Mouse (Mus musculus): Measurements from ENCODE around the gene Apoc4. TPM values are rescaled to one million over a fixed set of nuclear protein-coding genes. Genes with fewer than 3 reads are reported as not detected.
A peak's percentile ranks its signal among the peaks of the same experiment; 100 is the strongest.

The Apoc4 gene
- total and polyA plus RNA-seq, 2 experiments, result 2,845 to 3,664 TPM

DNA sequence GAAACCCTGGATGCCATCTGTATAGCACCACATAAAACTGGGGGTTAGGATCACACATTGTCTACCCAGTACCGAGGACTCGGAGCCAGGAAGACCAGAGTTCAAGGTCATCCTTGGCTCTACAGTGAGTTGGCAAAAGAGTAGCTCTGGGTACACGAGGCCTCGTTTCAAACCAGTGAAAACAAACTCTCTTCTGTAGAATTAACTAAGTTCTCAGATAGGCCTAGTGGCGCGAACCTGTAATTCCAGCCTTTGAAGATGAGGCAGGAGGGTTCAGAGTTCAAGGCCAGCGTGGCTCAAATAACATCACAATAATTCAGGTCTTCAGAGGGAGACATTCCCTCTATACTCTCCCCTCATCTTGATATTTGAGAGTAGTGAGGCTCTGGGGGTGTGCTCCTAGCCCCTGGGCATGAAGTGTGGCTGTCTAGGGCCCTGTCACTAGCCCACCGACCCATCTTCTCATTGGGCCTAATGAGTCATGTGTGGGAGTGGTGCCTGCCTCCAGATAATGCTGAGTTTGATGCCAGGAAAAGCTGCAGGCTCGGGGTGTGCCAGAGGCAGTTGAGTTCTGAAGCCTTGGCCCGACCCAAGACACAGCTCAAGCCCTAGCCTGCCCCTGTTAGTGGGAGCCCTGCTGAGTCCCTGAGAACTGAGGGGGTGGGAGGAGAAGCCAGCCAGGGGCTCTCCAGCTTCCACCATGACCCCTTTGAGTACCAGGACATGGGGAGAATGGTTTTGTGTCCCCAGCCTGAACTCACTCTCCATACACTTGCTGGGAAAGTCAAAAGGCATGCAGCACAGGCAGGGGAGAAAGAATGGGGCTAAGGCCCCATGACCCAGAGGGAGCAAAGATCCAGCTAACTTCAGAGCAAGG is 13.3 kb upstream of the Apoc4 start:
- peaks cover 16% of the 10 kb centered on the region for H3K79me2 ChIP-seq (ENCODE audit: control insufficient read depth, insufficient read depth, low read length)
- peak; percentile 41; the same call in 1 of the 2 replicates for TF ChIP-seq POLR2A (IDR thresholded peaks at IDR 0.05; ENCODE audit: extremely low read depth, insufficient read depth, low read length)
- no peak for TF ChIP-seq CTCF (IDR thresholded peaks at IDR 0.05; ENCODE audit: low read depth, low read length)
- H3K4me3 ChIP-seq (ENCODE audit: insufficient read depth, low read depth, low read length), result no peak overlapping the region
- WGBS, result 11% methylated on average over 10 of the region's 10 CpGs
- peak overlapping the region; percentile 80 for H3K27ac ChIP-seq (replicated peaks; ENCODE audit: insufficient read depth, low read depth, low read length)
- DNase-seq (ENCODE audit: extremely low read depth, low read depth, low spot score), result peak; percentile 96
- H3K9ac ChIP-seq (ENCODE audit: low read depth, low read length), result peak overlapping the region; percentile 60
- H3K36me3 ChIP-seq (ENCODE audit: control insufficient read depth, insufficient read depth, low read length), result peaks cover 20% of the 10 kb centered on the region
- no peaks in the 10 kb centered on the region for H3K27me3 ChIP-seq (ENCODE audit: control insufficient read depth, insufficient read depth, low read length)
- peaks cover 25% of the 10 kb centered on the region for H3K4me1 ChIP-seq (ENCODE audit: control insufficient read depth, insufficient read depth, low read length)

DNA sequence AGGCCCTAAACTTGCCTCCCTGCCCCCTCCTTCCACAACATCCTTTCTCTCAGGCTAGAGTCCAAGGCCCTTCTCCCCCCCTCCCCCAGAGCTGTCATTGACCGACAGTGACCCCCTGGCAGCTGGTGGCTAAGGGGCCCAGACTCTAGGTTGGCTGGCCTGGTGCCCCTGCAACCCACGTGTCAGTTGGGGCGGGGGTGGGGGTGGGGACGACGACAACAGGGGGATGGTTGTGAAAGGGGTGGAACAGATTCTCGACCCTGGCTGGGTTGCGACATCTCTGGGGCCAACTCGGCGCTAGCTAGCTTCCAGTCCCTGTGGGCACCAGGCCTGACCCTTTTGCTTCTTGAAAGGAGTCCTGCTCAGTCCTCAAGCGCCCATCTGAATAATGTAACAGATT is 12.1 kb upstream of the Apoc4 start:
- peak; percentile 92 for DNase-seq (ENCODE audit: extremely low read depth, low read depth, low spot score)
- H3K9ac ChIP-seq (ENCODE audit: low read depth, low read length), result peak overlapping the region; percentile 60
- H3K4me1 ChIP-seq (ENCODE audit: control insufficient read depth, insufficient read depth, low read length), result peaks cover 29% of the 10 kb centered on the region
- no peak overlapping the region for H3K4me3 ChIP-seq (ENCODE audit: insufficient read depth, low read depth, low read length)
- peaks cover 16% of the 10 kb centered on the region for H3K79me2 ChIP-seq (ENCODE audit: control insufficient read depth, insufficient read depth, low read length)
- peaks cover 20% of the 10 kb centered on the region for H3K36me3 ChIP-seq (ENCODE audit: control insufficient read depth, insufficient read depth, low read length)
- H3K27me3 ChIP-seq (ENCODE audit: control insufficient read depth, insufficient read depth, low read length), result no peaks in the 10 kb centered on the region
- TF ChIP-seq POLR2A (IDR thresholded peaks at IDR 0.05; ENCODE audit: extremely low read depth, insufficient read depth, low read length) (0 out of 2 replicates have a peak, but pooled peaks have one; percentile 5), CTCF (IDR thresholded peaks at IDR 0.05; ENCODE audit: low read depth, low read length) (no peak)
- 5% methylated on average over 10 of the region's 10 CpGs for WGBS
- peak overlapping the region; percentile 90 for H3K27ac ChIP-seq (replicated peaks; ENCODE audit: insufficient read depth, low read depth, low read length)

DNA sequence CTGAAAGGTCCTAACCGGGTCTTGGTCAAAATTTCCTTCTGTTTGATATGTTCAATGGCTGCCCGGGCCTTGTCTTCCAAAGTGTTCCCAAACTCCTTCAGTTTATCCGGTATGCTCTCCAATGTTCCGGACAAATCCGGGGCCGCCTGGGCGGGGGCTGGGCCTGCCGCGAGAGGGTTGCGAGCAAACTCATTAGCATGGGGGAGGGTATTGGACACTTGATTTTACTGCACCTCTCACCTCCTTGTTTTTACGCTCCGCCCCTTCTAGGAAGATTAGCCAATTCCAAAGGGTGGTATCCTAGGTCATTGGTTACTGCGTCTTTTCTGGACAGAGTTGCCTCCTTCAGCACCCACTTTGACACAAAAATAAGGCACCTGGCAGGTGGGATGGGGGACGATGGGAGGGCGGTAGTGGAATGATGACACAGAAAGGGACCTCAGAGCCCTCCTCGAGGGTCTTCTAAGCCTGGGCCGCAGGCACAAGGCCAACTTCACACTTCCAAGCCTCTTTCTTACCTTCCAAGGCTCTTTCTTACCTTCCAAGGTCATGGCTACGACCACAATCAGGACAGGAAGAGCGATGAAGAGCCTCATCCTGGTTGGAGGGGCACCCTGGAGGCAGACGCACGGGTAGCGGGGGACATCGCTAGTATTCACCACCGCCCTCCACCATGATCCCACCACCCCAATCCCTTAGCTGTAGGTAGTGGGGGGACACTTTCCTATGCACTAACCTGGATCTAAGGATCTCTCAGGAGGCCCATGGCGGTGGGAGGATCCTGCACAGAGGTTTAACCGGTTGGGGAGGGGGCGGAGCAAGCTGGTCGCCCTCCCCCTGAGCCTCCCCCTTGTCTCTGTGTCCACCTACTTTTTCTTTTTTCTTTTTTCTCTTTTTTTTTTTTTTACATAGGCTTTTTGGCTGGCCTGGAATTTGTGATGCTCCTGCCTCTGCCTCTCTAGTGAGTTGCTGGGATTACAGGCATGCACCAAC is 10.9 kb upstream of the Apoc4 start, which contains the start of gene Apoc1:
Gene Apoc1, minus strand, starts transcription at position 788 of the 993 bp plus-strand sequence.
- peak; percentile 91 for DNase-seq (ENCODE audit: extremely low read depth, low read depth, low spot score)
- peaks cover 29% of the 10 kb centered on the region for H3K4me1 ChIP-seq (ENCODE audit: control insufficient read depth, insufficient read depth, low read length)
- H3K27me3 ChIP-seq (ENCODE audit: control insufficient read depth, insufficient read depth, low read length), result no peaks in the 10 kb centered on the region
- H3K4me3 ChIP-seq (ENCODE audit: insufficient read depth, low read depth, low read length), result peak within 1 kb of the TSS; percentile 73
- peaks cover 13% of the 10 kb centered on the region for H3K36me3 ChIP-seq (ENCODE audit: control insufficient read depth, insufficient read depth, low read length)
- peak; percentile 92 for TF ChIP-seq POLR2A (IDR thresholded peaks at IDR 0.05; ENCODE audit: extremely low read depth, insufficient read depth, low read length)
- no peak; the same call in 1 of the 2 replicates for TF ChIP-seq CTCF (IDR thresholded peaks at IDR 0.05; ENCODE audit: low read depth, low read length)
- peaks cover 10% of the 10 kb centered on the region; the same call in 1 of the 2 replicates for H3K79me2 ChIP-seq (ENCODE audit: control insufficient read depth, insufficient read depth, low read length)
- H3K27ac ChIP-seq (replicated peaks; ENCODE audit: insufficient read depth, low read depth, low read length), result peak within 1 kb of the TSS; percentile 90
- WGBS, result 17% methylated on average over 28 of the region's 28 CpGs
- H3K9ac ChIP-seq (ENCODE audit: low read depth, low read length), result peak within 1 kb of the TSS; percentile 83

- peak overlapping the region; percentile 90 for H3K27ac ChIP-seq (replicated peaks; ENCODE audit: insufficient read depth, low read depth, low read length)
- H3K79me2 ChIP-seq (ENCODE audit: control insufficient read depth, insufficient read depth, low read length), result peaks cover 3% of the 10 kb centered on the region; the same call in 1 of the 2 replicates
- H3K27me3 ChIP-seq (ENCODE audit: control insufficient read depth, insufficient read depth, low read length), result no peaks in the 10 kb centered on the region
- H3K4me3 ChIP-seq (ENCODE audit: insufficient read depth, low read depth, low read length), result peak overlapping the region; percentile 73
- peaks cover 33% of the 10 kb centered on the region for H3K4me1 ChIP-seq (ENCODE audit: control insufficient read depth, insufficient read depth, low read length)
- H3K36me3 ChIP-seq (ENCODE audit: control insufficient read depth, insufficient read depth, low read length), result peaks cover 6% of the 10 kb centered on the region
- DNase-seq (ENCODE audit: extremely low read depth, low read depth, low spot score), result peak; percentile 82
- TF ChIP-seq CTCF (IDR thresholded peaks at IDR 0.05; ENCODE audit: low read depth, low read length) (no peak), POLR2A (IDR thresholded peaks at IDR 0.05; ENCODE audit: extremely low read depth, insufficient read depth, low read length) (no peak; the same call in 1 of the 2 replicates)
- 19% methylated on average over 6 of the region's 6 CpGs for WGBS
- peak overlapping the region; percentile 83 for H3K9ac ChIP-seq (ENCODE audit: low read depth, low read length)
Measured at GRCm38 (mm10) chr7:19691434-19691833, 10.2 kb upstream of the Apoc4 start.

DNA sequence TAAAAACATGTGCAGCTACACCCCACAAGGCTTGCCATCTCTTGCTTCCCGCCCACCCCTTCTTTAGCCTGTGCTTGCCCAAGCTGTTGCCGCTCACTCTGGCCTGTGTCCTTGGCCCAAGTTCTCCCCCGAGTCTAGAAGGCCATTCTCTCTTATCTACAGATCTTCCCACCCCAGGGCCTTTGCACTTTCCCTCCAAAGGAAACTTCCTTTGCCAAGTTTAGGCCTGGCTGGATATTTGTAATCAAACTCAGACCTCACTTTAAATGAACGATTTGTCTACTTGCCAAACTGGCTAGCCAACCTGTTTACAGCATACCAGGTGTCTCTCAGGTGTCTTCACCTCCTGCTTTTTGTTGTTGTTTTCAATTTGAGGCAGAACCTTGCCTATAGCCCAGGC is 9.6 kb upstream of the Apoc4 start:
- Histone ChIP-seq H3K36me3 (ENCODE audit: control insufficient read depth, insufficient read depth, low read length) (peaks cover under 1% of the 10 kb centered on the region; the same call in 1 of the 2 replicates), H3K9ac (ENCODE audit: low read depth, low read length) (peak overlapping the region; percentile 83), H3K79me2 (ENCODE audit: control insufficient read depth, insufficient read depth, low read length) (no peaks in the 10 kb centered on the region), H3K27me3 (ENCODE audit: control insufficient read depth, insufficient read depth, low read length) (no peaks in the 10 kb centered on the region), H3K4me3 (ENCODE audit: insufficient read depth, low read depth, low read length) (peak overlapping the region; percentile 73), H3K4me1 (ENCODE audit: control insufficient read depth, insufficient read depth, low read length) (peaks cover 36% of the 10 kb centered on the region), H3K27ac (replicated peaks; ENCODE audit: insufficient read depth, low read depth, low read length) (peak overlapping the region; percentile 90)
- DNase-seq (ENCODE audit: extremely low read depth, low read depth, low spot score), result peak; percentile 90
- 5% methylated on average over 4 of the region's 4 CpGs for whole genome bisulfite sequencing
- TF ChIP-seq CTCF (IDR thresholded peaks at IDR 0.05; ENCODE audit: low read depth, low read length), result no peak
- peak; percentile 28; the same call in 1 of the 2 replicates for TF ChIP-seq POLR2A (IDR thresholded peaks at IDR 0.05; ENCODE audit: extremely low read depth, insufficient read depth, low read length)
